Mouse (Mus musculus) right cerebral cortex, postnatal 14 days (tissue): ENCODE data around the gene Tle6.

Experiments
- DNase-seq: peaks from one replicate; pipeline ENCODE4 v3.0.0; 2022

The Tle6 gene

DNA sequence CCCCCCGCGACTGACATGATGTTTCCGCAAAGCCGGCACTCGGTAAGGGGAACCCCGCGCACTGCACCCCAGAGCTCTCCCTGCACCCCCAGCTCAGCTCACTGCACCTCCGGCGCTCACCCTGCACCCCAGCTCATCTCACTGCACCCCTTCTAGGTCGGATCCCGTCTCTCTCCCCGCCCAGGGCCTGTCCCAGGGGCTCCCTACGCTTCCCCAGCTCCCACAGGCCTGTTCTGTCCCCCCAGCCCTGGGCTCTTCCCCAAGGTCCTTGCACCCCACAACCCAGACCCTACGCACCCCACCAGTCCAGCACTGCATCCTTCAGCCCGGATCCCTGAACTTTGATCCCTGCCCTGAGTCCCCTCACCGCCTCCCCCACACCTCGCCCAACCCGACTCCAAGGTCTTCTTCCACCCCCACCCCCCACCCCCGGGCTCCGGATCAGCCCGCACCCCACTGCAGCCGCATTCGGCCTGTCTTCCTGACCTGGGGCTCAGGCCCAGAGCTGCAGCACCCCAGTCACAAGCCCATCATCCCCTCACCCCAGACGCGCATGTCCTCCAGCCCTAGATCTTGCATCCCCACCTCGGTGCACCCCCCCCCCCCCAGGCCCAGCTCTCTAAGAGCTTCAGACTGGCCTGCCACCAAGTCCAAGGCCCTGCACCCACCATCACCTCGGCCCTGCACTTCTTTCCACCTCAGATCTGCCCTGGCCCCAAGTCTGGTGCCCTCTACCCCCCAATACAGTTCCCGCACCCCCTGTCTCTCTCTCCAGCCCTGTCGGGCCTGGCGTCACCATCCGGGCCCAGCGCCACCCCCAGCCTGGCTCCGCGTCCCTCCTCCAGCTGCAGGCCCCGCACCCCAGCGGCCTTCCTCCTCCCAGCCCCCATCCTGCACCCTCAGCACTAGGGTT lies 41.0 kb downstream of the Tle6 start:
- peak; percentile 80 for DNase-seq

DNA sequence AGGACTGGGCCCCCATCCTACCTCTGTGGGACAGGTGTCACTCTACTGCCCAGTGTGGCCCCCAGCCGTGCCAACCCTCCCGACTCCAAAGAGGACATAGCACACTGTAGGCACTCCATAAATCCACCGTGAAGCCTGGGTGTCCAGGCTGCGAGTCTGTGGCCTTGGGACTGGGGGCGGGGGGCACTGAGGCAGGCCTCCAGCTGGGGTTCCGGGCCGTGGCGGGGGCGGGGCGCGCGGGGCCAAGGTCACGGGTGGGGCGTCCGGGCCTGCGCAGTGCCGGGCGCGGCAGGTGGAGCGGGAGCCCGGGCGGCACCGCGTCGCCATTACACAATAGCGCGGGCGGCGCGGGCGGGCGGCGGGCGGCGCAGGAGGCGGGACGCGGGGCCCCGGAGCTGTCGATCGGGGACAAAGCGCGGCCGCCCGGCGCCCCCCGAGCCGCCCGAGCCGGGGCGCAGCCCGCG lies 41.7 kb downstream of the Tle6 start, which contains the start of gene Aes:
Aes (plus strand) TSS at position 326 of the 464 bp plus-strand sequence.
- DNase-seq, result peak; percentile 76

DNA sequence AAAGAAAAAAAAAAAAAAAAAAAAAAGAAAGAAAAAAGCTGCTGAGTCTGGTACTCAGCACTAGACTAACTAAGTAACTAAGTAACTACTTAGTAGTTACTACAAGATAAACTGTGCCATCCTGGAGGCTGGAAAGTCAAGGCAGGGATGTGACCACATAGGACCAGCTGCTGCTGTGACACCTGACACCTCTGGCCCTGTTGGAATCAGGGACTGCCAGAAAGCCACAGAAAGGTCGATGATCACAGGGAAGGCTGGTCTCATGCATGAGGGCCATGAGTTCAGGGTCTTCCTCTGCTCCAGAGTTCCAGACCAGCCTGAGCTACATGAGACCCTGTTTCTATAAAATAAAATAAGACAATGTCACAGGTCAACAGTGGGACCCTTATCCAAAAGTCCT lies 43.4 kb downstream of the Tle6 start:
- DNase-seq, result no peak

DNA sequence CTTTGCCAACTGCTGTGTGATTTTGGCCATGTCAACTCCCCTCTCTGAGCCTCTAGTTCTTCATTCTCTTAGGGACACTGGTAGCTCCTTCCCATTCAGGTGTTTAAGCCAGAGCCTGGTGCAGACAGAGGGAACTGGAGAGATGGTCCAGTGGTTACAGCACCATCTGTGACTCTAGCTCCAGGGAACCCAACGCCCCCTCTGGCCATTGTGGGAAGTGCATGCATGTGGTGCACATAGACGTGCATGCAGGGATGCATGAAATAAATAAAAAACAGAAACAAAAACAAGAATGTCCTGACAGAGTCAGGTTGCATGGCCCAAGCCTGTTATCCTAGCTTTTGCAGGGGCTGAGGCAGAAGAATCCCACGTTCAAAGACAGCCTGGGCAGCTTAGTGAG lies 44.6 kb downstream of the Tle6 start:
- no peak for DNase-seq

DNA sequence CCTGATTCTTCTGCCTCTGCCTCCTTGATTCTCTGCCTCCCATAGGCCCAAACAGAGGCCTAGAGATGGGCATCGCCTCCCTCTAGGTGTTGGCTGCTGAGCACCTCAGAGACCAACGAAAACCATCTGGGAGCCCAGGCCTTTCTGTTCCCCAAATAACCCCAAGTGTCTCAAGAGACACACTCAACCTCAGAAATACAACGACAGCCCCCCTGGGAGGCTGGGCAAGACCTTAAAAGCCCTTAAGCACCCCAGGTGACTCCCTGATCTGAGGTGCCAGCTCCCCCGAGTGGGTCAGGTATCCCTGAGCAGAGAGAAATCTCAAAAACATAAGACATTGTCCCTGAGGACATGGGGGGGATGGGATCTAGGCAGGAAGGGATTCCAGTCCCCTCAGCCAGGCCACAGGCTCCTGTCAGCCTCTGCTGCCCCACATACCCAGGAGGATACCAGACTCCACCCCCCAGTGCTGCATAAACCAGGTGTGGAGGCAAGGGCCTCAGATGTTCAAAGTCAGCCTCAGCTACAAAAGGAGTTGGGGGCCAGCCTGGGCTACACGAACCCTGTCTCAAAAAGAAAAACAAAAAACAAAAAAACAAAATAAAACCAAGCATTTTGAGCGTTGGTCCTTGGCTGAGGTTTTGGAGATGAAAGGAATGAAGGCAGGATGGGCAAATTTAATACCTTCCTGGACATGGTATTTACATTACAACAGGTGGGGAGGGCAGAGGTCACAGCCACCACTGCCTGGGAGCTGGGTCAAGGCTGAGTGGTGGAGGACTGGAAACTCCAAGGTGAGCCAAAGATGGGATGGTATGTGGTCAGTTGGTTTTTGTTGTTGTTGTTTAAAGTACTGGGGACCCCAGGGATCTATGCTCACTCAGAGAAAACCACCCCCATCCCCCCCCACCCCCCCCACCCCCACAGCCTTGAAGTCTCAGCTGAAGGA lies 46.8 kb downstream of the Tle6 start:
- DNase-seq, result no peak

DNA sequence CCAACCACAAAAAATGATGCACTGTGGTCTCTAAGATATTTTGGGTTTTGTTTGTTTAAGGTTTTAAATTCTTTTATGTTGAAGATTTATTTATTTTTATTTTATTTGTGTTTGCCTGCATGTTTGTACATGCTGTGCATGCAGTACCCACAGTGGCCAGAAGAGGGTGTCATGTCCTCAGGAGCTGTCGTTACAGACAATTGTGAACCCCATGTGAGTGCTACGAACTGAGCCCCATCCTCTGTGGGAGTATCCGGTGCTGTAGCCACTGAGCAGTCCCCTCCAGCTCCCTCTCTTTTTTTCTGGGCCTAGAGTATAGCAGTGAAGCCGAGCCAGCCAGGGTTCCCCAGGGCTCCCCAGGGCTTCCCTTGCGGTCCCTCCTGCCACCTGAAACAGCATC lies 47.6 kb downstream of the Tle6 start:
- peak; percentile 54 for DNase-seq

DNA sequence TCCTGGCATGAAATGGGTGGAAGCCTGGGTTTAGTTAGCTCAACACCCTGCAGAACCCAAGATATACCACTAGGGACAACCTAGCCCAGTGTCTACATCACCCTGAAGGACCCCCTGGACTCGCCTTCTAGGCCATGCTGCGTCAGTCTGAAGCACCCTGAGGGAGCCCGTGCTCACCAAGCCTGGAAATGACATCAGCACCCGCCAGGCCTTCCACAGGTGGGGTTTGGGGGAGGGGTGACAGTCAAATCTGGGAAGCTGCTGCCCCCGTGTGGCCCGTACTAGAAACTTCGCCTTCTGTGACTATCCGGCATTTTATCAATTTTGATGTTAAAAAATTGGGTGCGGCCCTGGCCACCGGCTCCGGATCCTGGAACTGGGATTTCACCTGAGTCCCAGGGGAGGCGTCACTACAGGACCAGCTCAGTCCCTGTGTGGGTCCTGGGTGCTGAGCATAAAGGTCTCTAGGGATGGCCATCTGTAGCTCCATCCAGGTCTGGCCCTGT lies 49.2 kb downstream of the Tle6 start:
- DNase-seq, result peak; percentile 88

DNA sequence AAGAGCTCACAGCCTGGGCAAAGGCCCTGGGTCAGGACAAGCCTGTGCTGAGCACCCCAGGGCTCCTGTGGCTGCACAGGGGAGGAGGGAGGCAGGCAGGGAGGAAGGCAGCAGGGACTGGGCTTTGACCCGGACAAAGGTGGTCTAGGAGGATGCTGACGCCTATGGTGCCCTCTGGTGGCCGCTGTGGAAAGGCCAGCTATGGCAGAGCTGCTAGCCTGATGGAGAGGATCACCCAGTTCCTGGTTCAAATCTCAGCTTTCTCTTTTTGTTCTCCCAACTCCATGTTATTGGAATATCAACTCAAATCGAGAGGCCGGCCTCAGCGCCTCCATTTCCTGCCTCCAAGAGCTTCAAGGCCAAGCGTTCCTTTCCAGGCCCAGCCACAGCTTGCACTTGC lies 50.6 kb downstream of the Tle6 start:
- DNase-seq, result peak; percentile 56

DNA sequence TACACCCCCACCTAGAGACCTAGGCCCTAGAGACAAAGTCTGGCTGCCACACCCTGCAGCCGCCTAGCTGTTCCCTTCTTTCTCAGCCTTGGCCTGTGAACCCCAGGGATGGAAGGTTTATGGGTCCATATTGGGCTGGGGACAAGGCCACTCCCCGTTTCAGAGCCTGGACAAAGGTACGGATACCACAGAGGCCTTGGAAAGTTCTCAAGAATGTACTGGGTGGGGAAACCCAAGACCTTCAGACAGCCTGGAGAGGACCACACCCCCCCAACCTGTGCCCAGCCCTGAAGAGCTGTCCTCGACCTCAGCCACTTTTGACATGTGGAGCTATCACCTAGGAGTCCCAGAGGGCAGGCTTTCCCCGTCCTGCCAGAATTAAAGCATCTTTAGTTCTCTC lies 51.9 kb downstream of the Tle6 start:
- no peak for DNase-seq

DNA sequence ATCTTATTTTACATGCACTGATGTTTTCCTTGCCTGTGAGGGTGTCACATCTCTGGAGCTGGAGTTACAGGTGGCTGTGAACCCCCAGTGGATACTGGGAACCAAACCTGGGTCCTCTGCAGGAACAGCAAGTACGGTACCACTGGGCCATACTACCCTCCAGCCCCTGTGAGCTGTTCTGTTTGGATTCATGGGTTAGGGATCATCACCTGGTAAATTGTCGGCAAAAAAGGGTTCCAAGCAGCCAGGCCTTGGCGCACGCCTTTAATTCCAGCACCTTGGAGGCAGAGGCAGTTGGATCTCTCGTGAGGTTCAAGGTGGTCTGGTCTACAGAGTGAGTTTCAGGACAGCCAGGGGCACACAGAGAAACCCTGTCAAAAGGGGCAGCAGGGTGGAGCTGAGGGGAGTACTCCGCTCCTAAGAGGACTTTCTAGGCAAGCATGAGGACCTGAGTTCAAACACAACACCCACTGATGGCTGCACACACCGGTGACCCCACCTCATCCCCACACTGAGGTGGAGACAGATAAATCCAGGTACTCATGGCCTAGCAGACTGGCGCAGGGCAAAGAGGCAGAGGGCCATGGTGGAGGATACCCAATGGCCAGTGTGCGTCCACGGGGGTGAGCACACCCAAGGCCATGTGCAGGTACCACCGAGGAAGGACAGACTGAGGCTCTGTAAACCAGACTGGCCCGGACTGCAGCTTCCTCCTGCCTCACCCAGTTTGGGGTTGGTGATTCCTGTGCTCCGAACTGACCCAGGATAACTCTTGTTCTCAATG lies 53.9 kb downstream of the Tle6 start:
- DNase-seq, result no peak

DNA sequence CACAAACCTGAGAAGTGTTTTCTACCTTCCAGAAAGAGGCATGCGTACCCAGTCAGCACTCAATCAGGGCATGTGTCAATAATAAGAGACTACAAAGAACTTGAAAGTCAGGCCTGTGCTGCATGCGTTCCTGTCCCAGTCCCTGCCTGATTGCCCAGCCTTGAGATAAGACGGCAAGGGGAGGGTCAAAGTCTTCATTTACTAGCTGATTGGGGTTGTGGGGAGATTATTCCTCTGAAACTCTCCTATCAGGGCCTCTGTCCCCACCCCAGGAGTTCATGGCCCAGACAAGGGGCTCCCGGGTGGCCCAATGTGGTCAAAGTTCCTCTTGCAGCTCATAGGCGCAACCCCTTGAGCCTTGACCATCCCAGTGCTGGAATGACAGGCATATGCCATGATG lies 54.5 kb downstream of the Tle6 start:
- no peak for DNase-seq

DNA sequence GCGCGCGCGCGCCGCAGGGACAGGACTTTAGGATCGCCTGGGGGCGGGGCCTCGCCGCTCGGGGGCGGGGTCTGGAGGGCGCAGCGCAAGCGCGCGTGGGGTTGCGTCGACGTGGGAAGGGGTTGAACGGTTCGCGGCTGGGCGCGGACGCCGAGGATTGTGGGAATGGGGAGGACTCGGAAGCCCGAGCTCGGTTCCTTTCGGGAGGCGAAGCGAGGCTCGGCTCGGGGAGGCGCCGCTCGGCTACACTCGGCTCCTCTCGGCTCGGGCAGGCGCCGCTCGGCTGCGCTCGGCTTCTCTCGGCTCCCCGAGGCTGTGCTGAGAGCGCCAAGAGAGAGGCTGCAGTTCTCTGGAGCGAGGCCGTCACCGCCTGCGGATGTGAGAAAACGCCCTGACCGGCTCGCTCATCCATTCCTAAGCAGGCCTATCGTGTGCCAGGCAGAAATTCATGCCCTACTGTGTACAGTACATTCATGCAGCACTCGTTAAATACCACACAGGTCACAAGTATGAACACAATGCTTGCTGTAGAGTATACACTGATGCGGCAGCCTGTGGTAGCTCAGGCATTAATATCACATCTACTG lies 55.6 kb downstream of the Tle6 start, which contains the start of gene Gna11:
Gna11 (minus strand) TSS at position 30 of the 587 bp plus-strand sequence.
- peak; percentile 99 for DNase-seq

DNA sequence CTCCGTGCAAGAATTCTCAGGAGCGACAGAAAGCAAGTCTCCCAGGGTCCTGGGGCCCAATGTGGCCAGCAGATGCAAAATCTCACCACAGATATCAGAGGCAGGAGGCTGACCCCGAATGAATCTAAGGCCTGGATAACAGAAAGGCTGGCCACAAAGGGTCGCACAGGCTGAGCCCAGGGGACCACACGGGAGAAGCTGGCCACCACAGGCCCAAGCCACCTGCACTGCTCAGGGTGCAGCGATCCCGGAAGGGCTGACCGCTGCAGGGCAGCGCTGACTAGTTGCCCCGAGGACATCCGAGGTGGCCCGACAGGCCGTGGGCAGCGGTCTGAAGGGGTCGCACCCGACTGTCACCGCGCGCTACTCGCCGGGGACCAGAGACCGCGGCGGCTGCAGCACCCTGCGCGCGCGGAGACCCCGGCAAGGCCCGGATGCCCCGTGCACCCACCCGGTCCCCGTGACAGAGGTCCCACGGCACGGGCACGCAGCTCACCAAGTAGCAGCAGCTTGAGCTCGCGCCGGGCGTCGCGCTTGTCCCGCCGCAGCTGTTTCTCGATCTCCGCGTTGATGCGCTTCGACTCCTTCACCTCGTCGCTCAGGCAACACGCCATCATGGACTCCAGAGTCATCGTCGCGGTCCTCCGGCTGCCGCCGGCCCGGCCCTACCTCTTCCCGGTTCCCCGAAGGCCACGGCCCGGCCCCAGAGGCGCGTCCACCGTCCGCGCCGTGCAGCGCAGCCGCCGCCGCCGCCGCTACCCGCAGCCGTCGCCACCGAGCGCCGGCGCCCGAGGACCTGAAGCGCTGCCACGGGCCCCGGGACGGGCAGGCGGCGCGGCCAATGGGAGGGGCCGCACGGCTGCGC lies 56.3 kb downstream of the Tle6 start:
- DNase-seq, result no peak

DNA sequence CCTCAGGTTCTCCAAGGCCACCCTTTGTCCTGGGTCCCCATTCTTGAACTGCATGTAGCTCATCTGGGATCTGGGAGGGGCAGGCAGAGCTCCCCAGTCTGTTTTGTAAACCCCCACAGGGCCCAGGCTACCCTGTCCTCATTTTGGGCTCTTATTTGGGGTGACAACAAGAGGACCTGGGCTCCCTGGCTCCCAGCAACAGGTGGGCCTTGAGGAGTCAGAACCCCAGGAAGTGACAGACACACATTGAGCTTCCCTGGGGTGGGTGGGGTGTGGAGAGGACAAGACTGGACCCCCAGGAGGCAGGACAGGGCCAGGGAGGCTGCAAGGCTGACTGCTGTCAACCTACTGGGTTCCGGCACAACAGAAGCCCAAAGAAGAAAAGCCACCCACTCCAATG lies 57.2 kb downstream of the Tle6 start:
- no peak for DNase-seq

DNA sequence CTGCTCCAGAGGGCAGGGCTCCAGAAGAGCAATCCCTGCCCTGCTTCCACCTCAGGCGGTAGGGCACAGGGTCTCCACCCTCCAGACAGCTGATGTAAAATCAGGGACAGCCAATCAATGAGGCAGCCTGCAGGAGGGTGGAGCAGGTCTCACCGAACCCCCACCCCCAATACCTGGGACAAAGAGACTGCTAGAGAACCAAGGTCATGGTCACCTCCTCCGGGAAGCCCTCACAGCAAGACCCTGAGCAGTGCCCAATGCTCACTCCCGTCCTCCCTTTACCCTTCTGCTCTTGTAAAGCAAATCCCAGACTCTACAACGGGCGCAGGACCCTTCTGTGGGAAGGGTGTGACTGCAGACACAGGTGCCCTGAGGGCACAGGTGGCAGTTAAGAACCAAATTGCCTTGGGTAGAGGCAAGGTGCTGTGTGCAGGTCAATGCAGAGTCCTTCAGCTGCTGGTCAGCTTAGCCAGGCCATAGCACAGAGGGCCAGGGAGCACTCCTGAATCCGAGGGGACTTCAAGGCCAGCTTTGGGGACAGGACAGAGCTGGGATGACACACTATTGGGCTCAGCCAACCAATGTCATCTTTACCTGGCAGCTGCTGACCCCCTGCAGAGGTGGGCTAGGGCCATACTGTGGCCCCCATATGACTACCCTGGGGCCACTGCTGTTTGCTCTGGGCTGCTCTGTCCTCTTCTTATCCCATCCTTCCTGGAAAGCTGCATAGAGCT lies 58.0 kb downstream of the Tle6 start:
- DNase-seq, result no peak

DNA sequence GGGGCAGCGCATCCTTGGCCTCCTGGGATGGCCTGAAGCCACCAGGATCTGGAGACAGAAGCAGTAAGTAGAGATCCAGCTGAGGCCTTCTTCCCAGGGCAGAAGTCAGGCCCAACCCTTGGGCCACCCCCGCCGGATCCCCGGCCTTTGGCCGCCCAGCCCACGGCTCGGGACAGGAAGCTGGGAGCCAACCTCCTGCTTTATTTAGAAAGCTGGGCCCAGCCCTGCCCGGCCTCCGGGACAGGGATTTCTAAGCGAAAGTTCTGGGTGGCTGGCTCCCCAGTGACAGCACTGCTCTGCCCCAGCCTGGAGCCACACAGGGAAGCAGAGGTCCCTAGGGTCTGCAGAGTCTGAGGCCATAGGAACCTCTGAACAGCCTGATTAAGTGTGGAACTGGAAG lies 59.1 kb downstream of the Tle6 start:
- DNase-seq, result no peak

DNA sequence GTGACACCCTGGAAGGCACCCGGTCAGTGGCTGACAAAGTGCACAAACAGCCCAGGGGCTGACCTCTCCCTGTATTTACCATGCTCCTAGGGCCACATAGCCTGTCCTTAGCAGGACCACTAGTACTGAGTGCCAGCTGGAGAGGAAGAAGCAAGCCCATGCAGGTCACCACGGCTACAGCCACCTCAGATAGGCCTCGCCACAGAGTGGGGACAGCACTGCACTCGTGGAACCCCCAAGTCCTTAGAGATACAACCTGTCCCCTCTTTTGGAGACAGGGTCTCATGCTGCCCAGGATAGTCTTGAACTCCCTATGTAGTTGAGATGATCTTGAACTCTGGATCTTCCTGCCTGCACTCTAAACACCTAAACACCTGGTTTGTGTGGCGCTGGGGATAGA lies 59.5 kb downstream of the Tle6 start:
- no peak for DNase-seq
